Mouse (Mus musculus) MEL (cell line): ENCODE data around the gene Ccdc57. TPM values are rescaled to one million over a fixed set of nuclear protein-coding genes. Genes with fewer than 3 reads are reported as not detected.

Experiments used
- DNase-seq: peaks from one replicate; pipeline ENCODE4 v3.0.0; 2011; ENCODE audit warnings: low read depth, low spot score
- H3K27ac ChIP-seq: 2 replicates; pipeline ENCODE4 v1.5.1; 2012; ENCODE audit warnings: low read depth, mild to moderate bottlenecking, control low read depth, low read length, moderate library complexity; ENCODE audit not compliant: control insufficient read depth
- H3K27me3 ChIP-seq, 2 experiments: fragments of 150-350 bp in 1 of 2; sonication (generic) in 1 of 2; 2 replicates each; pipeline ENCODE4 v1.6.1; 2012; ENCODE audit warnings: low read length in 2 of 2, mild to moderate bottlenecking in 2 of 2, improper control_type of control experiment in 1 of 2, moderate library complexity in 1 of 2; ENCODE audit not compliant: insufficient read depth in 2 of 2, control insufficient read depth in 1 of 2
- H3K36me3 ChIP-seq, 2 experiments: 2 replicates each; pipeline ENCODE4 v1.6.1; 2012 to 2014; ENCODE audit warnings: low read length in 2 of 2, improper control_type of control experiment in 1 of 2, inconsistent platforms in 1 of 2, mild to moderate bottlenecking in 1 of 2; ENCODE audit not compliant: insufficient read depth in 2 of 2, control insufficient read depth in 1 of 2
- H3K4me1 ChIP-seq, 2 experiments: fragments of 150-350 bp in 1 of 2; sonication (generic) in 1 of 2; 2 replicates each; pipeline ENCODE4 v1.6.1; 2012; ENCODE audit warnings: low read length in 2 of 2, improper control_type of control experiment in 1 of 2, mild to moderate bottlenecking in 1 of 2; ENCODE audit not compliant: insufficient read depth in 2 of 2, control insufficient read depth in 1 of 2
- H3K4me3 ChIP-seq, 2 experiments: fragments of 150-350 bp in 1 of 2; sonication (generic) in 1 of 2; 2 replicates each; pipeline ENCODE4 v1.5.1; 2012; ENCODE audit warnings: low read depth in 2 of 2, low read length in 2 of 2, mild to moderate bottlenecking in 2 of 2, moderate library complexity in 2 of 2, control low read depth in 1 of 2, improper control_type of control experiment in 1 of 2; ENCODE audit not compliant: control insufficient read depth in 1 of 2, insufficient read depth in 1 of 2
- H3K79me2 ChIP-seq: 2 replicates; pipeline ENCODE4 v1.6.1; 2012; ENCODE audit warnings: mild to moderate bottlenecking, low read length, moderate library complexity; ENCODE audit not compliant: control insufficient read depth, poor library complexity, insufficient read depth
- H3K9ac ChIP-seq: 2 replicates; pipeline ENCODE4 v1.6.1; 2012; ENCODE audit warnings: low read depth, mild to moderate bottlenecking, control low read depth, low read length, moderate library complexity; ENCODE audit not compliant: control insufficient read depth, poor library complexity, severe bottlenecking
- H3K9me3 ChIP-seq: fragments of 150-350 bp; sonication (generic); replicated peaks from 2 replicates; pipeline ENCODE4 v1.6.1; 2012; ENCODE audit warnings: mild to moderate bottlenecking, low read length, improper control_type of control experiment, moderate library complexity; ENCODE audit not compliant: insufficient read depth
- BHLHE40 ChIP-seq: IDR thresholded peaks from 2 replicates; pipeline ENCODE4 v1.6.1; 2012; ENCODE audit warnings: low read depth, mild to moderate bottlenecking, inconsistent platforms, low read length, improper control_type of control experiment, borderline replicate concordance
- CHD1 ChIP-seq: IDR thresholded peaks from 2 replicates; pipeline ENCODE4 v1.6.1; 2012; ENCODE audit warnings: low read depth, mild to moderate bottlenecking, inconsistent platforms, low read length, improper control_type of control experiment
- E2F4 ChIP-seq: IDR thresholded peaks from 2 replicates; pipeline ENCODE4 v1.6.1; 2011; ENCODE audit warnings: low read depth, low read length, improper control_type of control experiment, borderline replicate concordance
- ETS1 ChIP-seq: IDR thresholded peaks from 2 replicates; pipeline ENCODE4 v1.6.1; 2012; ENCODE audit warnings: low read depth, mild to moderate bottlenecking, inconsistent platforms, low read length, improper control_type of control experiment, moderate library complexity
- GABPA ChIP-seq: IDR thresholded peaks from 2 replicates; pipeline ENCODE4 v1.6.1; 2012; ENCODE audit warnings: low read depth, mild to moderate bottlenecking, inconsistent platforms, low read length, improper control_type of control experiment, moderate library complexity
- GATA1 ChIP-seq: IDR thresholded peaks from 2 replicates; pipeline ENCODE4 v1.6.1; 2011; ENCODE audit warnings: low read depth, low read length, improper control_type of control experiment
- HCFC1 ChIP-seq: IDR thresholded peaks from 2 replicates; pipeline ENCODE4 v1.6.1; 2012; ENCODE audit warnings: low read depth, mild to moderate bottlenecking, inconsistent platforms, low read length, improper control_type of control experiment, moderate library complexity
- JUND ChIP-seq: IDR thresholded peaks from 2 replicates; pipeline ENCODE4 v1.6.1; 2011; ENCODE audit warnings: low read depth, mild to moderate bottlenecking, improper control_type of control experiment, low read length
- KAT2A ChIP-seq: conservative IDR thresholded peaks from 2 replicates; pipeline ENCODE4 v1.6.1; 2012; ENCODE audit warnings: low read depth, low read length, improper control_type of control experiment, inconsistent platforms
- MAFK ChIP-seq: IDR thresholded peaks from 2 replicates; pipeline ENCODE4 v1.6.1; 2011; ENCODE audit warnings: low read depth, mild to moderate bottlenecking, low read length, improper control_type of control experiment, borderline replicate concordance
- MEF2A ChIP-seq: IDR thresholded peaks from 2 replicates; pipeline ENCODE4 v1.6.1; 2014; ENCODE audit warnings: low read depth, mild to moderate bottlenecking, inconsistent platforms, low read length, improper control_type of control experiment; ENCODE audit not compliant: poor library complexity, insufficient replicate concordance, severe bottlenecking; ENCODE audit errors: extremely low read depth
- MYC ChIP-seq: IDR thresholded peaks from 2 replicates; pipeline ENCODE4 v1.6.1; 2011; ENCODE audit warnings: low read depth, mild to moderate bottlenecking, low read length, improper control_type of control experiment, moderate library complexity
- NELFE ChIP-seq: IDR thresholded peaks from 2 replicates; pipeline ENCODE4 v1.6.1; 2011; ENCODE audit warnings: low read depth, low read length, improper control_type of control experiment
- POLR2AphosphoS2 ChIP-seq: IDR thresholded peaks from 2 replicates; pipeline ENCODE4 v1.6.1; 2011; ENCODE audit warnings: low read length, improper control_type of control experiment
- POLR2AphosphoS5 ChIP-seq: IDR thresholded peaks from 2 replicates; pipeline ENCODE4 v1.6.1; 2012; ENCODE audit warnings: low read depth, borderline replicate concordance, mild to moderate bottlenecking, inconsistent platforms, low read length, moderate library complexity, mixed read lengths
- RAD21 ChIP-seq: IDR thresholded peaks from 2 replicates; pipeline ENCODE4 v1.6.1; 2011; ENCODE audit warnings: mild to moderate bottlenecking, low read depth, low read length, improper control_type of control experiment
- TAL1 ChIP-seq: IDR thresholded peaks from 2 replicates; pipeline ENCODE4 v1.6.1; 2012; ENCODE audit warnings: mild to moderate bottlenecking, inconsistent platforms, low read length, moderate library complexity, mixed read lengths
- TBP ChIP-seq: IDR thresholded peaks from 2 replicates; pipeline ENCODE4 v1.8.0; 2011; ENCODE audit warnings: low read depth, low read length, improper control_type of control experiment
- UBTF ChIP-seq: IDR thresholded peaks from 2 replicates; pipeline ENCODE4 v1.6.1; 2012; ENCODE audit warnings: low read depth, mild to moderate bottlenecking, inconsistent platforms, low read length, improper control_type of control experiment, moderate library complexity, borderline replicate concordance; ENCODE audit not compliant: insufficient read depth
- USF1 ChIP-seq: IDR thresholded peaks from 2 replicates; pipeline ENCODE4 v1.6.1; 2014; ENCODE audit warnings: low read depth, mild to moderate bottlenecking, inconsistent platforms, low read length, improper control_type of control experiment, moderate library complexity
- ZC3H11A ChIP-seq: IDR thresholded peaks from 2 replicates; pipeline ENCODE4 v1.6.1; 2012; ENCODE audit warnings: low read depth, mild to moderate bottlenecking, inconsistent platforms, low read length, improper control_type of control experiment
- ZNF384 ChIP-seq: IDR thresholded peaks from 2 replicates; pipeline ENCODE4 v1.6.1; 2012; ENCODE audit warnings: low read depth, mild to moderate bottlenecking, inconsistent platforms, low read length, improper control_type of control experiment
- polyA plus RNA-seq, 2 experiments: library from polyadenylated mRNA; stranded (reverse) in 1 of 2; unstranded in 1 of 2; fragments of >175 nt in 1 of 2; fragments of >200 nt in 1 of 2; gene quantifications; 2 replicates each; pipeline versions ENCODE4 v1.2.1 to v1.2.4; 2012; ENCODE audit warnings: low replicate concordance in 2 of 2, low read depth in 1 of 2; ENCODE audit not compliant: insufficient read length in 2 of 2, insufficient read depth in 1 of 2, missing spikeins in 1 of 2
- total RNA-seq: library from RNA; depleted of rRNA; stranded (reverse); fragments of 300-350 nt; gene quantifications from 2 replicates; pipeline ENCODE4 v1.2.3, GENCODE M21; 2012

The Ccdc57 gene
- total and polyA plus RNA-seq, 3 experiments, result 5.3 to 7.4 TPM; not detected in 1

DNA sequence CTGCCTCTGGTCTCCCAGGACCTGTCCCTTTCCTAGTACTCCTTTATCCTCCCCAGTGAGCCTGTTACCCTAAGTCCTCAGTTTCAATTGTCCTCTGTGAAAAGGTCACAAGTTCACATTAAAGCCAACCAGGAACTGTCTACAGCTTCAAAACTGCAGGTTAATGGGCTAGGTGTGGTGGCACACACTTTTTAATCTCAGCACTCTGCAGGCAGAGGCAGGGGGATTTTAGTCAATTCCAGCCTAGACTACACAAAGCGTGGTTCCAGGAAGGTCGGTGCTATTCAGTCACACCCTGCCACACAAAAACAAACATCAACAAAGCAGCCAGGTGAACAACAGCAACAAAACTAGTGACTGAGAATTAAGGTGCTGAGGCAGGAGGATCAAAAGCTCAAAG lies 81.1 kb downstream of the Ccdc57 start:
- Histone ChIP-seq H3K27ac (no peak overlapping the region), H3K79me2 (no peaks in the 10 kb centered on the region), H3K9ac (no peak overlapping the region), H3K36me3 (peaks cover 0 to 13% of the 10 kb centered on the region in 2 experiments; a peak in 2 of 4 replicates), H3K27me3 (no peaks in the 10 kb centered on the region), H3K9me3 (no peaks in the 10 kb centered on the region), H3K4me1 (peaks cover 9 to 21% of the 10 kb centered on the region in 2 experiments), H3K4me3 (no peak overlapping the region)
- DNase-seq, result no peak
- TF ChIP-seq ZC3H11A, result no peak
- TF ChIP-seq GATA1, result no peak
- TF ChIP-seq KAT2A, result no peak
- no peak for TF ChIP-seq ZNF384
- no peak for TF ChIP-seq TBP
- TF ChIP-seq UBTF, result no peak
- no peak for TF ChIP-seq E2F4
- no peak for TF ChIP-seq TAL1
- TF ChIP-seq POLR2AphosphoS5, result no peak
- no peak for TF ChIP-seq MAFK
- TF ChIP-seq MEF2A, result no peak
- TF ChIP-seq MYC, result no peak
- TF ChIP-seq HCFC1, result no peak
- no peak for TF ChIP-seq CHD1
- TF ChIP-seq GABPA, result no peak
- TF ChIP-seq ETS1, result no peak
- no peak for TF ChIP-seq NELFE
- TF ChIP-seq RAD21, result no peak
- no peak for TF ChIP-seq BHLHE40

DNA sequence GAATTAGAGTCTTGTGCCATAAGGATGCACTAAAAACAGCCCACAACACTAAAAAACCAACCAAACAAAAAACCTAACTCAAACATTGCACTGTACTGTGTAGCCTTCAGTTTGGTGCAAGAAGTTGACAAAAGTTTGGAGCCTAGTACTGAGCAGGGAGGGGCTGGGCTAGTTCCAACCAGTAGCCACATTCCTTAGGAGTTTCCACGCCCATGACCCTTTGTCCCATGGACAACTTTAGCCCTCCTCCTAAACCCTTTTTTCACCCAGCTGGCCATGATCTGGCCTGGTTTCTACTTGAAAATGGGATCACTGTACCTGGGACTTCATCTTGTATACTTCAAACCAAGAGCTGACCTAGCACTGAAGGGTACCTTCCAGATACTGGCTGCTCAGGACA lies 81.5 kb downstream of the Ccdc57 start:
- H3K27me3 ChIP-seq, result no peaks in the 10 kb centered on the region
- H3K9ac ChIP-seq, result peak overlapping the region; percentile 37
- TF ChIP-seq HCFC1 (no peak), USF1 (no peak), POLR2AphosphoS2 (no peak), E2F4 (no peak), JUND (no peak)
- H3K9me3 ChIP-seq, result no peaks in the 10 kb centered on the region
- H3K79me2 ChIP-seq, result no peaks in the 10 kb centered on the region
- H3K4me3 ChIP-seq, result no peak overlapping the region
- no peak for DNase-seq
- peaks cover 9 to 19% of the 10 kb centered on the region in 2 experiments for H3K4me1 ChIP-seq
- H3K36me3 ChIP-seq, result peaks cover 0 to 11% of the 10 kb centered on the region in 2 experiments; a peak in 2 of 4 replicates
- peak overlapping the region; percentile 27 for H3K27ac ChIP-seq
